Mouse (Mus musculus) intestine, embryonic 15.5 days (tissue): ENCODE data around the gene Olfr1018. TPM values are rescaled to one million over a fixed set of nuclear protein-coding genes. Genes with fewer than 3 reads are reported as not detected.

ENCODE experiments used
- ATAC-seq: fragments of 200-750 bp; cut with Nextera tagmentation; 2 replicates; pipeline ENCODE4 v1.8.0; 2017; ENCODE audit warnings: moderate TSS enrichment, moderate library complexity
- H3K27ac ChIP-seq: fragments of 300-500 bp; sonication (generic); 2 replicates; pipeline ENCODE4 v1.5.1; 2015; ENCODE audit warnings: mild to moderate bottlenecking, inconsistent platforms
- H3K27me3 ChIP-seq: fragments of 300-500 bp; sonication (generic); replicated peaks from 2 replicates; pipeline ENCODE4 v1.6.1; 2015; ENCODE audit warnings: inconsistent platforms
- H3K36me3 ChIP-seq: fragments of 300-500 bp; sonication (generic); 2 replicates; pipeline ENCODE4 v1.6.1; 2015; ENCODE audit warnings: inconsistent platforms
- H3K4me1 ChIP-seq: fragments of 300-500 bp; sonication (generic); replicated peaks from 2 replicates; pipeline ENCODE4 v1.6.1; 2015; ENCODE audit warnings: inconsistent platforms
- H3K4me2 ChIP-seq: fragments of 300-500 bp; sonication (generic); replicated peaks from 2 replicates; pipeline ENCODE4 v1.6.1; 2015; ENCODE audit warnings: mild to moderate bottlenecking, inconsistent platforms
- H3K4me3 ChIP-seq: fragments of 300-500 bp; sonication (generic); replicated peaks from 2 replicates; pipeline ENCODE4 v1.5.1; 2015; ENCODE audit warnings: inconsistent platforms
- H3K9ac ChIP-seq: fragments of 300-500 bp; sonication (generic); 2 replicates; pipeline ENCODE4 v1.6.1; 2015; ENCODE audit warnings: inconsistent platforms
- H3K9me3 ChIP-seq: fragments of 300-500 bp; sonication (generic); 2 replicates; pipeline ENCODE4 v1.6.1; 2016; ENCODE audit warnings: inconsistent platforms
- WGBS: fragments of 180-500 bp; shearing (Covaris S2); methylation state at CpG from one replicate; pipeline ENCODE4 v1.1.7; 2015; 5-methylcytosine and 5-hydroxymethylcytosine counted together
- polyA plus RNA-seq: library from polyadenylated mRNA; unstranded; fragments of >200 nt; fragmentation: Nextera tagmentation; extraction: Ambion mirVana; gene quantifications from 2 replicates; pipeline ENCODE4 v1.2.1, GENCODE M21; 2015

Gene Olfr1018
- not detected in 2 replicates for polyA plus RNA-seq

- Histone ChIP-seq H3K27me3 (no peaks in the 10 kb centered on the region), H3K4me3 (no peak within 1 kb of the TSS), H3K9ac (no peak within 1 kb of the TSS), H3K4me2 (no peak within 1 kb of the TSS), H3K4me1 (no peaks in the 10 kb centered on the region), H3K9me3 (no peaks in the 10 kb centered on the region), H3K36me3 (no peaks in the 10 kb centered on the region), H3K27ac (no peak within 1 kb of the TSS)
- ATAC-seq: no peak
Measured at GRCm38 (mm10) chr2:85818179-85818578, at the start of gene Olfr1018. Gene Olfr1018, plus strand, starts transcription at chr2:85818479.

GRCm38 (mm10) chr2:85772413-85772812, 45.9 kb upstream of the Olfr1018 start, which contains the start of gene Olfr1014:
Gene Olfr1014, plus strand, starts transcription at chr2:85772713.
- H3K27me3 ChIP-seq: no peaks in the 10 kb centered on the region
- no peak within 1 kb of the TSS for H3K27ac ChIP-seq
- no peaks in the 10 kb centered on the region for H3K4me1 ChIP-seq
- H3K36me3 ChIP-seq: no peaks in the 10 kb centered on the region
- no peak within 1 kb of the TSS for H3K4me2 ChIP-seq
- no peak for ATAC-seq
- H3K9me3 ChIP-seq: no peaks in the 10 kb centered on the region
- H3K9ac ChIP-seq: no peak within 1 kb of the TSS
- H3K4me3 ChIP-seq: no peak within 1 kb of the TSS

- H3K4me3 ChIP-seq: no peak within 1 kb of the TSS
- no peak within 1 kb of the TSS for H3K9ac ChIP-seq
- no peaks in the 10 kb centered on the region for H3K27me3 ChIP-seq
- H3K27ac ChIP-seq: no peak within 1 kb of the TSS
- H3K4me1 ChIP-seq: no peaks in the 10 kb centered on the region
- no peaks in the 10 kb centered on the region for H3K36me3 ChIP-seq
- H3K9me3 ChIP-seq: no peaks in the 10 kb centered on the region
- no peak for ATAC-seq
- no peak within 1 kb of the TSS for H3K4me2 ChIP-seq
Measured at GRCm38 (mm10) chr2:85781717-85782116, 36.6 kb upstream of the Olfr1018 start, which contains the start of gene Olfr1015. Gene Olfr1015, plus strand, starts transcription at chr2:85782017.

- no peak overlapping the region for H3K4me2 ChIP-seq
- 64% methylated on average over 2 of the region's 2 CpGs for WGBS
- no peak for ATAC-seq
Measured at GRCm38 (mm10) chr2:85792331-85792730, 25.9 kb upstream of the Olfr1018 start.

GRCm38 (mm10) chr2:85802444-85802843, 15.8 kb upstream of the Olfr1018 start, which contains the start of gene Olfr1016:
Gene Olfr1016, minus strand, starts transcription at chr2:85802544.
- Histone ChIP-seq H3K27me3 (no peaks in the 10 kb centered on the region), H3K27ac (no peak within 1 kb of the TSS), H3K9ac (no peak within 1 kb of the TSS), H3K4me1 (no peaks in the 10 kb centered on the region), H3K4me3 (no peak within 1 kb of the TSS), H3K4me2 (no peak within 1 kb of the TSS), H3K9me3 (no peaks in the 10 kb centered on the region), H3K36me3 (no peaks in the 10 kb centered on the region)
- no peak for ATAC-seq
- 91% methylated on average over 2 of the region's 2 CpGs for WGBS

More at GRCm38 (mm10) chr2:85792331-85792730, 25.9 kb upstream of the Olfr1018 start:
- no peak overlapping the region for H3K9ac ChIP-seq
- no peak overlapping the region for H3K4me3 ChIP-seq
- H3K27me3 ChIP-seq: no peaks in the 10 kb centered on the region
- H3K4me1 ChIP-seq: no peaks in the 10 kb centered on the region
- H3K36me3 ChIP-seq: no peaks in the 10 kb centered on the region
- no peaks in the 10 kb centered on the region for H3K9me3 ChIP-seq
- H3K27ac ChIP-seq: no peak overlapping the region

GRCm38 (mm10) chr2:85804501-85804900, 13.8 kb upstream of the Olfr1018 start:
- H3K36me3 ChIP-seq: no peaks in the 10 kb centered on the region
- H3K4me3 ChIP-seq: no peak overlapping the region
- H3K27me3 ChIP-seq: no peaks in the 10 kb centered on the region
- no peaks in the 10 kb centered on the region for H3K4me1 ChIP-seq
- no peak for ATAC-seq
- H3K27ac ChIP-seq: no peak overlapping the region
- H3K4me2 ChIP-seq: no peak overlapping the region
- WGBS: 90% methylated on average over 4 of the region's 4 CpGs
- no peaks in the 10 kb centered on the region for H3K9me3 ChIP-seq
- H3K9ac ChIP-seq: no peak overlapping the region

GRCm38 (mm10) chr2:85845383-85845782, 27.1 kb downstream of the Olfr1018 start, which contains the start of gene Olfr1019:
Gene Olfr1019, minus strand, starts transcription at chr2:85845483.
- Histone ChIP-seq H3K27ac (no peak within 1 kb of the TSS), H3K9ac (no peak within 1 kb of the TSS), H3K4me3 (no peak within 1 kb of the TSS), H3K4me1 (no peaks in the 10 kb centered on the region), H3K36me3 (no peaks in the 10 kb centered on the region), H3K4me2 (no peak within 1 kb of the TSS), H3K27me3 (no peaks in the 10 kb centered on the region), H3K9me3 (no peaks in the 10 kb centered on the region)
- no peak for ATAC-seq

- no peak for ATAC-seq
- 84% methylated on average over 1 of the region's 1 CpGs for WGBS
- H3K36me3 ChIP-seq: no peaks in the 10 kb centered on the region
- no peaks in the 10 kb centered on the region for H3K27me3 ChIP-seq
- no peak within 1 kb of the TSS for H3K9ac ChIP-seq
- no peaks in the 10 kb centered on the region for H3K4me1 ChIP-seq
- no peak within 1 kb of the TSS for H3K4me2 ChIP-seq
- no peak within 1 kb of the TSS for H3K4me3 ChIP-seq
- no peaks in the 10 kb centered on the region for H3K9me3 ChIP-seq
- no peak within 1 kb of the TSS for H3K27ac ChIP-seq
Measured at GRCm38 (mm10) chr2:85846730-85847129, 28.5 kb downstream of the Olfr1018 start, which contains the start of gene Olfr1020. Gene Olfr1020, plus strand, starts transcription at chr2:85847030.

- no peaks in the 10 kb centered on the region for H3K27me3 ChIP-seq
- no peaks in the 10 kb centered on the region for H3K4me1 ChIP-seq
- H3K9ac ChIP-seq: no peak within 1 kb of the TSS
- no peak within 1 kb of the TSS for H3K4me2 ChIP-seq
- H3K9me3 ChIP-seq: no peaks in the 10 kb centered on the region
- H3K27ac ChIP-seq: no peak within 1 kb of the TSS
- H3K36me3 ChIP-seq: no peaks in the 10 kb centered on the region
- 35% methylated on average over 2 of the region's 2 CpGs for WGBS
- no peak for ATAC-seq
- H3K4me3 ChIP-seq: no peak within 1 kb of the TSS
Measured at GRCm38 (mm10) chr2:85868294-85868693, 50.0 kb downstream of the Olfr1018 start, which contains the start of gene Olfr1022. Gene Olfr1022, plus strand, starts transcription at chr2:85868594.

Other genes starting within 250 kb of the Olfr1018 start
- gene Olfr996, start 239.3 kb upstream of the Olfr1018 start, polyA plus RNA-seq: not detected in 2 replicates
- not detected in 2 replicates for gene Olfr998, start 229.5 kb upstream of the Olfr1018 start, polyA plus RNA-seq
- gene Olfr1000, start 206.6 kb upstream of the Olfr1018 start, polyA plus RNA-seq: not detected in 2 replicates
- gene Olfr1002, start 167.8 kb upstream of the Olfr1018 start, polyA plus RNA-seq: not detected in 2 replicates
- not detected in 2 replicates for gene Olfr154, start 154.0 kb upstream of the Olfr1018 start, polyA plus RNA-seq
- gene Olfr1006, start 139.7 kb upstream of the Olfr1018 start, polyA plus RNA-seq: not detected in 2 replicates
- gene Olfr1008, start 129.0 kb upstream of the Olfr1018 start, polyA plus RNA-seq: not detected in 2 replicates
- gene Olfr1009, start 103.1 kb upstream of the Olfr1018 start, polyA plus RNA-seq: not detected in 2 replicates
- gene Olfr1012, start 55.7 kb upstream of the Olfr1018 start, polyA plus RNA-seq: not detected in 2 replicates
- gene Olfr1013, start 51.4 kb upstream of the Olfr1018 start, polyA plus RNA-seq: not detected in 2 replicates
- not detected in 2 replicates for gene Olfr1014, start 45.8 kb upstream of the Olfr1018 start, polyA plus RNA-seq
- gene Olfr1015, start 36.5 kb upstream of the Olfr1018 start, polyA plus RNA-seq: not detected in 2 replicates
- gene Olfr1016, start 15.9 kb upstream of the Olfr1018 start, polyA plus RNA-seq: not detected in 2 replicates
- gene Olfr1019, start 27.0 kb downstream of the Olfr1018 start, polyA plus RNA-seq: not detected in 2 replicates
- not detected in 2 replicates for gene Olfr1020, start 28.6 kb downstream of the Olfr1018 start, polyA plus RNA-seq
- gene Olfr1022, start 50.1 kb downstream of the Olfr1018 start, polyA plus RNA-seq: not detected in 2 replicates
- gene Olfr1023, start 67.2 kb downstream of the Olfr1018 start, polyA plus RNA-seq: not detected in 2 replicates
- not detected in 2 replicates for gene Olfr1024, start 86.6 kb downstream of the Olfr1018 start, polyA plus RNA-seq
- gene Olfr1025-ps1, start 96.7 kb downstream of the Olfr1018 start, polyA plus RNA-seq: not detected in 2 replicates
- gene Olfr1026, start 103.1 kb downstream of the Olfr1018 start, polyA plus RNA-seq: not detected in 2 replicates
- gene Olfr1028, start 132.0 kb downstream of the Olfr1018 start, polyA plus RNA-seq: not detected in 2 replicates
- not detected in 2 replicates for gene Olfr1029, start 155.4 kb downstream of the Olfr1018 start, polyA plus RNA-seq
- gene Olfr1030, start 160.8 kb downstream of the Olfr1018 start, polyA plus RNA-seq: not detected in 2 replicates
- not detected in 2 replicates for gene Olfr1031, start 171.8 kb downstream of the Olfr1018 start, polyA plus RNA-seq
- not detected in 2 replicates for gene Olfr1032, start 187.1 kb downstream of the Olfr1018 start, polyA plus RNA-seq
- 2.8 and 3.4 TPM in 2 replicates for gene Olfr1033, start 202.2 kb downstream of the Olfr1018 start, polyA plus RNA-seq
- 0.03 and 0.06 TPM in 2 replicates for gene Olfr1034, start 227.4 kb downstream of the Olfr1018 start, polyA plus RNA-seq